Mouse (Mus musculus) neural tube, embryonic 11.5 days (tissue): ENCODE data around the gene 1600015I10Rik. TPM values are rescaled to one million over a fixed set of nuclear protein-coding genes. Genes with fewer than 3 reads are reported as not detected.
"Not testable (repeated sequence)": the region's sequence is repeated elsewhere in the genome, so short reads cannot be mapped to it uniquely, and the experiment has no call there.

Experiments
- ATAC-seq: fragments of 200-750 bp; cut with Nextera tagmentation; 2 replicates; pipeline ENCODE4 v1.8.0; 2017; ENCODE audit warnings: moderate number of reproducible peaks, mild to moderate bottlenecking, moderate TSS enrichment, moderate library complexity; ENCODE audit not compliant: insufficient read depth, low FRiP score, low TSS enrichment
- DNase-seq: peaks from one replicate; pipeline ENCODE4 v3.0.0-alpha.2; 2015; ENCODE audit warnings: low spot score
- H3K27ac ChIP-seq: fragments of 300-500 bp; sonication (generic); 2 replicates; pipeline ENCODE4 v1.5.1; 2014; ENCODE audit warnings: low read depth, mild to moderate bottlenecking, low read length
- H3K27me3 ChIP-seq: fragments of 300-500 bp; sonication (generic); 2 replicates; pipeline ENCODE4 v1.6.1; 2014; ENCODE audit warnings: mild to moderate bottlenecking, low read length, mixed read lengths; ENCODE audit not compliant: control insufficient read depth, insufficient read depth
- H3K36me3 ChIP-seq: fragments of 300-500 bp; sonication (generic); 2 replicates; pipeline ENCODE4 v1.6.1; 2014; ENCODE audit warnings: mild to moderate bottlenecking, low read length, moderate library complexity, mixed read lengths; ENCODE audit not compliant: control insufficient read depth, insufficient read depth
- H3K4me1 ChIP-seq: fragments of 300-500 bp; sonication (generic); 2 replicates; pipeline ENCODE4 v1.6.1; 2014; ENCODE audit warnings: low read length, mixed read lengths; ENCODE audit not compliant: control insufficient read depth, insufficient read depth
- H3K4me2 ChIP-seq: fragments of 300-500 bp; sonication (generic); 2 replicates; pipeline ENCODE4 v1.6.1; 2014; ENCODE audit warnings: low read depth, mild to moderate bottlenecking, moderate library complexity
- H3K4me3 ChIP-seq: fragments of 300-500 bp; sonication (generic); 2 replicates; pipeline ENCODE4 v1.5.1; 2014; ENCODE audit warnings: low read depth, low read length
- H3K9ac ChIP-seq: fragments of 300-500 bp; sonication (generic); 2 replicates; pipeline ENCODE4 v1.6.1; 2014; ENCODE audit warnings: mild to moderate bottlenecking, low read length
- H3K9me3 ChIP-seq: fragments of 300-500 bp; sonication (generic); 2 replicates; pipeline ENCODE4 v1.6.1; 2016; ENCODE audit warnings: low read length; ENCODE audit not compliant: control insufficient read depth
- WGBS: fragments of 180-500 bp; shearing (Covaris S2); extraction: QIAGEN DNeasy Blood & Tissue Kit; methylation state at CpG from one replicate; pipeline ENCODE4 v1.1.7; 2014; 5-methylcytosine and 5-hydroxymethylcytosine counted together
- polyA plus RNA-seq: library from polyadenylated mRNA; unstranded; fragments of >200 nt; fragmentation: Nextera tagmentation; extraction: Ambion mirVana; gene quantifications from 2 replicates; pipeline ENCODE4 v1.2.1, GENCODE M21; 2014

1600015I10Rik gene
- polyA plus RNA-seq: not detected in 2 replicates

- WGBS: 91% methylated on average over 5 of the region's 5 CpGs
- Histone ChIP-seq H3K4me2 (no peak within 1 kb of the TSS), H3K4me3 (no peak within 1 kb of the TSS), H3K9ac (no peak within 1 kb of the TSS), H3K27me3 (no peaks in the 10 kb centered on the region), H3K36me3 (no peaks in the 10 kb centered on the region), H3K27ac (no peak within 1 kb of the TSS), H3K9me3 (no peaks in the 10 kb centered on the region), H3K4me1 (no peaks in the 10 kb centered on the region)
- no peak for DNase-seq
- ATAC-seq: no peak
Observed at GRCm38 (mm10) chr6:48929595-48929994, at the start of gene 1600015I10Rik. TSS of gene 1600015I10Rik (plus strand) at chr6:48929895.

- Histone ChIP-seq H3K36me3 (no peaks in the 10 kb centered on the region), H3K4me3 (no peak overlapping the region), H3K9ac (no peak overlapping the region), H3K4me2 (no peak overlapping the region), H3K9me3 (no peaks in the 10 kb centered on the region), H3K4me1 (no peaks in the 10 kb centered on the region), H3K27me3 (no peaks in the 10 kb centered on the region), H3K27ac (no peak overlapping the region)
- ATAC-seq (no peak), DNase-seq (no peak)
- 83% methylated on average over 4 of the region's 4 CpGs for WGBS
Observed at GRCm38 (mm10) chr6:48894203-48894602, 35.5 kb upstream of the 1600015I10Rik start.

GRCm38 (mm10) chr6:48894938-48895818 is 34.5 kb upstream of the 1600015I10Rik start:
- H3K4me3 ChIP-seq: no peak overlapping the region
- H3K4me2 ChIP-seq: no peak overlapping the region
- DNase-seq (no peak), ATAC-seq (no peak)
- H3K36me3 ChIP-seq: no peaks in the 10 kb centered on the region
- no peak overlapping the region for H3K27ac ChIP-seq
- WGBS: 85% methylated on average over 8 of the region's 8 CpGs
- H3K27me3 ChIP-seq: no peaks in the 10 kb centered on the region
- no peak overlapping the region for H3K9ac ChIP-seq
- H3K9me3 ChIP-seq: no peaks in the 10 kb centered on the region
- no peaks in the 10 kb centered on the region for H3K4me1 ChIP-seq

GRCm38 (mm10) chr6:48895941-48896340 is 33.8 kb upstream of the 1600015I10Rik start:
- H3K36me3 ChIP-seq: no peaks in the 10 kb centered on the region
- ATAC-seq (no peak), DNase-seq (no peak)
- no peaks in the 10 kb centered on the region for H3K4me1 ChIP-seq
- 91% methylated on average over 5 of the region's 5 CpGs for WGBS
- no peak overlapping the region for H3K27ac ChIP-seq
- H3K27me3 ChIP-seq: no peaks in the 10 kb centered on the region
- H3K9me3 ChIP-seq: no peaks in the 10 kb centered on the region
- H3K4me3 ChIP-seq: no peak overlapping the region
- H3K4me2 ChIP-seq: no peak overlapping the region
- no peak overlapping the region for H3K9ac ChIP-seq

GRCm38 (mm10) chr6:48896956-48897355 is 32.7 kb upstream of the 1600015I10Rik start:
- no peak overlapping the region for H3K4me2 ChIP-seq
- ATAC-seq (no peak), DNase-seq (no peak)
- H3K9ac ChIP-seq: no peak overlapping the region
- no peaks in the 10 kb centered on the region for H3K9me3 ChIP-seq
- no peak overlapping the region for H3K4me3 ChIP-seq
- no peak overlapping the region for H3K27ac ChIP-seq
- H3K4me1 ChIP-seq: no peaks in the 10 kb centered on the region
- 84% methylated on average over 5 of the region's 5 CpGs for WGBS
- H3K27me3 ChIP-seq: no peaks in the 10 kb centered on the region
- H3K36me3 ChIP-seq: no peaks in the 10 kb centered on the region

GRCm38 (mm10) chr6:48901316-48901715 is 28.4 kb upstream of the 1600015I10Rik start:
- DNase-seq, H3K9me3 ChIP-seq, H3K36me3 ChIP-seq, H3K4me2 ChIP-seq, H3K9ac ChIP-seq, H3K27me3 ChIP-seq, ATAC-seq, H3K4me3 ChIP-seq, H3K4me1 ChIP-seq, H3K27ac ChIP-seq: not testable (repeated sequence)
- WGBS: 96% methylated on average over 11 of the region's 11 CpGs

- Histone ChIP-seq H3K9ac (no peak overlapping the region), H3K9me3 (no peaks in the 10 kb centered on the region), H3K4me2 (no peak overlapping the region), H3K4me3 (no peak overlapping the region), H3K4me1 (no peaks in the 10 kb centered on the region), H3K27me3 (no peaks in the 10 kb centered on the region), H3K36me3 (no peaks in the 10 kb centered on the region), H3K27ac (no peak overlapping the region)
- 91% methylated on average over 17 of the region's 17 CpGs for WGBS
- DNase-seq (no peak), ATAC-seq (no peak)
Observed at GRCm38 (mm10) chr6:48902511-48903406, 26.9 kb upstream of the 1600015I10Rik start.

- no peak overlapping the region for H3K4me3 ChIP-seq
Observed at GRCm38 (mm10) chr6:48903437-48903836, 26.3 kb upstream of the 1600015I10Rik start.

More at GRCm38 (mm10) chr6:48903437-48903836, 26.3 kb upstream of the 1600015I10Rik start:
- no peaks in the 10 kb centered on the region for H3K27me3 ChIP-seq
- WGBS: 78% methylated on average over 4 of the region's 4 CpGs
- no peaks in the 10 kb centered on the region for H3K9me3 ChIP-seq
- DNase-seq: no peak
- no peaks in the 10 kb centered on the region for H3K4me1 ChIP-seq
- no peak overlapping the region for H3K27ac ChIP-seq
- no peak overlapping the region for H3K9ac ChIP-seq
- ATAC-seq: no peak
- no peaks in the 10 kb centered on the region for H3K36me3 ChIP-seq
- no peak overlapping the region for H3K4me2 ChIP-seq
